Mouse (Mus musculus): ENCODE measurements around the gene Cdk6. TPM values are rescaled to one million over a fixed set of nuclear protein-coding genes. Genes with fewer than 3 reads are reported as not detected.

Gene Cdk6
- polyA plus RNA-seq, 1 experiment from 2014 or later = 18.3 TPM

DNA sequence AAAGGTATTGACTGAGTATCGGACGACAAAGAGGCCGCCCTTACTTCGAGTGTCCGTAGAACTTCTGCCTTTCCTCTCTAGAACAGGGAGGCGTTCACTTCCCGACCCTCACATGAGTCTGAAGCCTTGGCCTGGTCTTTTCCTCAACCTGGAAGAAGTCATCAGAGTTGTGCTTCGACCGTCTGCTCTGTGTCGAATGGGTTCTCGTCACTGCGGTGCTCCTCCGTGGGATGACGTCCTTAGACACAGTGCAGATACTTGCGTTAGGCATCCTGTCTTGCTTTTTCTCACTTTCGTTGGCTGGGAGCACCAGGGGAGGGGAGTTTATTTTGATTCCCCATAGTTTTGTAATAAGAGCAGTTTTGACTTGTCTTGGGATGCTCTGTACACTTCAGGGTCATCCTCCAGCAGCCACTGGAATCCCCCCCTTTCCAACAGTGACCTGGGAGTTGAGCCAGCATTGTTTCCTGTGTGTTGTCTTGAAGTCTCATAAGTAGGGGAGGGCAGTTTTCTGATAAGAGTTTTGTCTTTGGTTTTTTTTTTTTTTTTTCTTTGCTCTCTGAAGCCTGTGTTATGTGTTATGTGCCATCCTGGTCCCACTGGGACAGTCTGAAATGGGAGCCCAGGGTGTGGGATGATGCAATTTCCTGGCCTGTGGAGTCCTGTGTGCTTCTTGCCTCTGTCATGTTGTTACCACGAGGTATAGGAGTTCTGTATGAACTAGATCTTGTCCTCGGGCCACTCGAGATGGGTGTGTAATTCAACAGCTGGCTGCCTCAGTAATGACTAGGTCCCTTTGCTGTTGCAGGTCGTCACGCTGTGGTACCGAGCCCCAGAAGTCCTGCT, 131.2 kb downstream of the Cdk6 start:
- DNase-seq (ENCODE audit: low spot score) = no peak
- 90% methylated on average over 22 of the region's 22 CpGs for WGBS
- no peaks in the 10 kb centered on the region for H3K27me3 ChIP-seq (ENCODE audit: insufficient read depth, poor library complexity, severe bottlenecking)

DNA sequence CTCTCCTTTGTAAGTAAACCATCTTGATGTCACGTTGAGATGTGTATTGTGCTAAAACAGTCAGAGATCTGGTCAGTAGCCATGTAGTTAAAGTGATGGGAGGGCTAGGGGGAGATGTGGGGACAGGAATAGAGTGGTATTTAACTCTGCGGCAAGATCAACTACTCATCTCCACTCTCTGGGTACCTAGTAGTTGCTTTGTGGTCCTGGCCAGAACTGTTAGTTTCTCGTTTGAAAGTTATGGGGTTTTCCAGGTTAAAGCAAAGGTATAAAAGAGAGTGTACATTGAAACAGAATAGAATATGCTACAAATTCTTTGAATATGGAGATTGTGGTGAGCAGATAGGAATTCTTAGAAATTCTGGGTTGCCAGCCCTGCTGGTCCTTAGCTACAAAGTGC, 136.4 kb downstream of the Cdk6 start:
- DNase-seq (ENCODE audit: low spot score) = no peak
- no peaks in the 10 kb centered on the region for H3K27me3 ChIP-seq (ENCODE audit: insufficient read depth, poor library complexity, severe bottlenecking)
- no peaks in the 10 kb centered on the region for H3K4me1 ChIP-seq (replicated peaks)
- H3K4me3 ChIP-seq = no peak overlapping the region
- no peaks in the 10 kb centered on the region for H3K36me3 ChIP-seq
- no peak overlapping the region for H3K27ac ChIP-seq
- H3K9me3 ChIP-seq = no peaks in the 10 kb centered on the region
- WGBS = 87% methylated on average over 3 of the region's 3 CpGs

More for the DNA sequence above, 131.2 kb downstream of the Cdk6 start:
- Histone ChIP-seq H3K36me3 (no peaks in the 10 kb centered on the region), H3K27ac (no peak overlapping the region), H3K4me3 (no peak overlapping the region), H3K9me3 (no peaks in the 10 kb centered on the region), H3K4me1 (replicated peaks) (no peaks in the 10 kb centered on the region)

DNA sequence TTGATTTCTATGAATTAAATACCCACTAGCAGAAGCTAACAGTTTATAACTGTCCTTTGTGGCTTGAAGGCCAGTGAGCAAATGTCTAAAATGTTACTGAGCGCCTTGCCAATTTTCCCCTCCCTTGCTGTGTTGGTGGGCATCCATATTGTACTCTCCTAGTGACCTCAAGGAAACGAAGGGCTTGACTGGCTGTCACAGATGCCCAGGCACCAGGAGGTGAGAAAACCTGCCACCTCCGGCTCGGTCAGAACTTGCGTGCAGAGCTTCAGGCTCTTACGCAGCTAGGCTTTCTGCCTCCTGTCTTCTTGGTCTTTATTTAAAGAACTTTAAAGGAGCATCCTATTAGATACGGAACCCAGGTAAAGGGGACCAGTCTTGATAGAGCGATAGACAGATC, 136.9 kb downstream of the Cdk6 start:
- Histone ChIP-seq H3K27ac (no peak overlapping the region), H3K4me3 (no peak overlapping the region), H3K4me1 (replicated peaks) (no peaks in the 10 kb centered on the region), H3K9me3 (no peaks in the 10 kb centered on the region), H3K36me3 (no peaks in the 10 kb centered on the region), H3K27me3 (ENCODE audit: insufficient read depth, poor library complexity, severe bottlenecking) (no peaks in the 10 kb centered on the region)
- DNase-seq (ENCODE audit: low spot score) = no peak
- 94% methylated on average over 8 of the region's 8 CpGs for WGBS

DNA sequence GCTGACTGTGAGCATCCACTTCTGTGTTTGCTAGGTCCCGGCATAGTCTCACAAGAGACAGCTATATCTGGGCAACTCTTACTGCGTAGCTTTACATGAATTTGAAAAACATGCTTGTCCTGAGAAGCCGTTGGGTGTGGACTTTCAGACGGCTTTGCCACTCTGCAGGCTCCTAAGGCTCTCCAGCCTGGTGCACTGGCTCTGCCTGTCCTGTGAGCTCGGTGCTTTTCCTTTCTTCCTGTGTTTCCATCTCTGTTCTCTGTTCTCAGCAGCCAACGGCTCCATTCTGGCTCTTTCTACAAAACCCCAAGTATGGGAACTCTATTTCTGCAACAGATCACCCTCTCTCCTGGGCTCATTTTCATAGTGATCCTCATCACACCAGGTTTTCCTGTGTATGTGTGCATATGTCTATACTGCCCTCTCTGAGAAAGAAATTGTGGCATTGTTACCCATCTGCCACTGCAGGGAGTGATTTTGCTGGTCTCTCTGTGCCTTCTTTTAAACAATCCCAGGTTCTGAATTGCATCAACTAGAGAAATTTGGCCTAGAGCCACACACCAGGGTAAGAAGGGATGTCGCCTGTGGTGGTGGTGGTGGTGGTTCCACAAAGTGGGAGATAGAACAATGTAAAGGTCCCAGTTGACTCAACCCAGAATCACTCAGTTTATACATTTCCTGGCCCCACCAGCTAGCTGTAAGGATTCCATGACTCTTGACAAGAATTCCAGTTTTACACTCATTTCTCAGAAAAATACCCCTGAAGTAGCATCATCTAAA, 137.9 kb downstream of the Cdk6 start:
- Histone ChIP-seq H3K27me3 (ENCODE audit: insufficient read depth, poor library complexity, severe bottlenecking) (no peaks in the 10 kb centered on the region), H3K9me3 (no peaks in the 10 kb centered on the region), H3K4me1 (replicated peaks) (no peaks in the 10 kb centered on the region), H3K4me3 (no peak overlapping the region), H3K36me3 (no peaks in the 10 kb centered on the region), H3K27ac (no peak overlapping the region)
- no peak for DNase-seq (ENCODE audit: low spot score)
- 88% methylated on average over 7 of the region's 7 CpGs for WGBS

DNA sequence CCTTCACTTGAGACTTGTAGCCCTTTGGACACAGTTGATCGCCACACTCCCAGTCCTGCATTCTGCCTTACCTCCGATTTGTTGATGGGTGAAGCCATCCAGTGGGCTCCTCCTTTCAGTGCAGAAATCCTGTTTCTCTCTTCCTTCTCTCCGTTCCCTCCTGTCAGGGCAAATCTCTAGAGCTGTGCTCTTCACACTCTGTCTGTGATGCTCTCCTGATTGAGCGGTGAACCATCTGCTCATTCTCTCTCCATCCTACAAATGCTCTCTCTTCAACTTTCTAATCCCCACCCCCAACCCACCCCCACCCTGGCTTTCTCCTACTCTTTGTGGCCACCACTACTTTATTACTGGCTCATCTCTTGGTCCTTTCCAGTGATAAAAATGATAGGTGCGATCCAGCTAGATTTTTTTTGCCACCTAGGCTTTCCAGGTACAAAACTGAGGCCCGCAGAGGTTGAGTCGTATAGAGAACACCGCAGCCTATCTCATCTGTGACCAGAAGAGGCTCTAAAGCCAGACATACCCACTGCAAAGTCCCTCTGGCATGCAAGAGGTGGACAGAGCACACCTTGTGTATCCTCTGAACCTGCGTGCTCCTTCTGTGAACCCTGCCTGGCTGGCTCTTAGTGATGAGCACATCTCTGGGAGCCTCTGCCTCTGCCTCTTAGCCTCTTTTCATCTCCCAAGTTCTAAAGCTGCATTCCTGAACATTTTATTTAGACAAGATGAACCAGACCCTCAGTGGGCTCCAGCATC, 139.5 kb downstream of the Cdk6 start:
- no peak for DNase-seq (ENCODE audit: low spot score)
- no peaks in the 10 kb centered on the region; the same call in 1 of the 2 replicates for H3K36me3 ChIP-seq
- 94% methylated on average over 9 of the region's 9 CpGs for WGBS
- no peaks in the 10 kb centered on the region for H3K27me3 ChIP-seq (ENCODE audit: insufficient read depth, poor library complexity, severe bottlenecking)
- H3K27ac ChIP-seq = no peak overlapping the region
- H3K4me1 ChIP-seq (replicated peaks) = no peaks in the 10 kb centered on the region
- no peaks in the 10 kb centered on the region for H3K9me3 ChIP-seq
- no peak overlapping the region for H3K4me3 ChIP-seq

DNA sequence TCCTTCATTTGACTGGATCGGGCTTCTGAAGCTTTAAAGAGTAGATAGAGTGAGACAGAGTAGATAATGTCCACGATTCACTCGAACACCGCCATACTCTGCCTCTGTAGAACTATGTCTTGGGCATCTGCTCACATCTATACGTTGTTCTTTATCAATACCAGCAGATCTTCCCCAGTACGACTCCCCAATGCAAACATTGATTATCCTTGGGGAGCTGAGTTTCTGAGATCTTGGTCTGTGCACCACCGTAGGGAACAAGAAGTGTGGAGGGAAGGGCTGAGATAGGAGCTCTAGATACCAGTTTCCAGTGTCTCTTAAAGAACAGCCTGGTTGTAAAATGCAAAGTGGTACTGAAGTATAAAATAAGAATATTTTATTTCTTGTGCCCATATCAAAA, 141.2 kb downstream of the Cdk6 start:
- WGBS = 93% methylated on average over 7 of the region's 7 CpGs
- Histone ChIP-seq H3K36me3 (no peaks in the 10 kb centered on the region; the same call in 1 of the 2 replicates), H3K4me1 (replicated peaks) (no peaks in the 10 kb centered on the region), H3K27me3 (ENCODE audit: insufficient read depth, poor library complexity, severe bottlenecking) (no peaks in the 10 kb centered on the region), H3K4me3 (no peak overlapping the region), H3K27ac (no peak overlapping the region), H3K9me3 (no peaks in the 10 kb centered on the region)
- no peak for DNase-seq (ENCODE audit: low spot score)

DNA sequence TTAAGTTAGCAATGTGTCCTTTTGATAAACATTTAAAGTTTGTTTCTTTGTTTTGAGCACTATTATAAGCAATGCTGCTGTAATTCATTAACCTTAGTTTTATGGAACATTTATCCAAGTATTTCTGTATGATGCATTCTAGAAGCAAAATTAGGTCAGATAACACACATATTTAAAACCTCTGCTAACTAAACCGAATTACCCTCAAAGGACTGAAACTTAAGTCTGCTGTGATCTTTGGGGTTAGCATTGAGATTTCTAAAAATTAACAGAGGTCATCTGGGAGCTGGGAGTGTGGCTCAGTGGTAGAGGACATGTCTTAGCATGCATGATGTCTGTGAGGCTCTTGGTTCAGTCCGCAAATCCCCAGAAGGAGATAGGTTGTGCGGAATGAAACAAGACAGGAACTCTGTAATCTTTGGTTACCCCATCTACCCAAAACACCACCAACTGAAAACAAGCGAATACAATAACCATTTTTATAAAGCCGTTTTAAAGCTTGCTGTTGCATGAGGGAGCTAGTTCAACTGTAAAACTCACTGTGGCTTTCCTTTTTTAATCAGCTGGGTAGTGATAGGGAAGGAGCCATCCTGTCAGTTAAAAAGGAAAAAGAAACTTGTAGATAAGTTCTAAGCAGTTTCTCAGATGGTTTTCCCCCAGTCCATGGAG, 141.9 kb downstream of the Cdk6 start:
- H3K36me3 ChIP-seq = no peaks in the 10 kb centered on the region; the same call in 1 of the 2 replicates
- no peak for DNase-seq (ENCODE audit: low spot score)
- H3K9me3 ChIP-seq = no peaks in the 10 kb centered on the region
- 91% methylated on average over 5 of the region's 5 CpGs for WGBS
- H3K4me1 ChIP-seq (replicated peaks) = no peaks in the 10 kb centered on the region
- no peak overlapping the region for H3K4me3 ChIP-seq
- no peak overlapping the region for H3K27ac ChIP-seq
- no peaks in the 10 kb centered on the region for H3K27me3 ChIP-seq (ENCODE audit: insufficient read depth, poor library complexity, severe bottlenecking)

DNA sequence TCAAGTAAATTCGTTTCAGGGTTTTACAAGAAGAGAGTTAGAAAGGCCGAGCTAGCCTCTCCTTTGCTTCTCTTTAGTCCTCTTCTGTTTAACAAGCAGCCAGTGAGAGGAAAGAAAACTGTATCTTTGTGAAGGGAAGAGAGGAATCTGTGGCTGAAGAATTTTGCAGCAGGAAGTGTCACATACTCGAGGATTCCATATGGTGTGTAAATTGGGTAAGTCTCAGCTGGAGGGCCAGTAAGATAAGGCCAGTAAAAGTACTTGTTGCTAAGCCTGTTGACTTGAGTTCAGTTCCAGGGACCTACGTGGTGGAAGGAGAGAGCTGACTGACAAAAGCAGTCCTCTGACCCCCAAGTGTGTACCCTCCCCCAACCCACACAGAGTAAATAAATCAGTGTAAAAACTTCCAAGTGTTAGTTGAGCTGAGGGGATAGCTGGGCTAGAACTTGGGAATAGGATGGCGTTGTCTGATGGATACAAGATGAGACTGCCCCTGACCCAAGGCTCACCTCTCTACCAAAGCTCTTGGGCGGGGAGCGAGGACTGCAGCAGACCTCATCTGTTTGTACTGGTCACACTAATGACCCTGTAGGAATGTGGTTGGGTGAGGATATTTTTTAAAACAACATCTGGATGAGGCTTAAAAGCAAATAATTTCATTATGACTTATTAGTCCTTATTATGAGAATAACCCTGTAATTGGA, 145.4 kb downstream of the Cdk6 start:
- Histone ChIP-seq H3K36me3 (no peaks in the 10 kb centered on the region; the same call in 1 of the 2 replicates), H3K27ac (no peak overlapping the region), H3K27me3 (ENCODE audit: insufficient read depth, poor library complexity, severe bottlenecking) (no peaks in the 10 kb centered on the region), H3K4me1 (replicated peaks) (no peaks in the 10 kb centered on the region), H3K4me3 (no peak overlapping the region), H3K9me3 (no peaks in the 10 kb centered on the region)
- no peak for DNase-seq (ENCODE audit: low spot score)
- WGBS = 72% methylated on average over 7 of the region's 7 CpGs

DNA sequence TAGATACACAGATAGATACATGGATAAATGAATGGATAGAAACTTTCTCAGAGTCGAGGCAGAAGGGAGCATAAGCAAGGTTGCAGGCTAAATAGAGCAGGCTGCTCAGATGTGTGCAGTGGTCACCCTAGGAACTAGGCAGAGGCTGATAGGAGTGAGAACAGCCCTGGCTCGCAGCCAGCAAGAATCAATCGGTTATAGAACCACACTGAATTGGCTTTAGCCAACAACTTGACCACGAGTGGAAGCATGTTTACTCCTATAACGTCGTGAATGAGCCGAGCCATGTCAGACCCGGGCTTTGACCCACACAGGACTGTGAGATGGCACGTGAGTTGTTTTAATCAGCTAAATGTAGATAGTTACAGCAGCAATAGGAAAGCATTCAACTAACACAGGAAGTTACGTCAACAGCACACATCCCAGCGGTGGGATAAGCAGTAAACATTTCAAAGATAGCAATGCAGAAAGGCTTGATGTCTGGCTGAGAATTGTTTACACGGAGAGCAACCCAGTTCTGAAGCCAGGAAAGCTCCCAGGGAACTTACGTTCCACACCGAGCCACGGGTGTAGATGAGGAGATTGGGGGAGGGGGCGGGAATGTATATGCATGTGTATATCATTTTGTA, 147.0 kb downstream of the Cdk6 start:
- 90% methylated on average over 16 of the region's 16 CpGs for WGBS

DNA sequence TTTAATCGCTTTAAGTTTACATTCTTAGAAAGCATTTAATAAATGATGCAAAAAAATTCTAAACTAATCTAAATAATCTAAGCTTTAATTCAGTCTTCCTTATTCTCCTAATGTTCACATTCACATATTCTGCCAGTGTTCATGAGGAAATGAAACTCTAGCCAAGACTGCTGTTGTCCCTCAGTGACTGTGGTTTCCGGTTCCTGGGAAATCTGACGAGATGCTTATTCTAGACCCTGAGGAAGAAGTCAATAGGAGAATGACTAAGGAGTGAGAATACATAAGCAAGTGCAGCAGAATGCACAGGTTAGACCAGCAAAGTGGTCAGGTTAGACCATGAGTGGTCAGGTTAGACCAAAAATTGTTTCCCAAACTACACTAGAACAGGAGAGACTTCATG, 149.1 kb downstream of the Cdk6 start:
- WGBS = 96% methylated on average over 3 of the region's 3 CpGs

More for the DNA sequence above, 147.0 kb downstream of the Cdk6 start:
- no peaks in the 10 kb centered on the region for H3K27me3 ChIP-seq (ENCODE audit: insufficient read depth, poor library complexity, severe bottlenecking)
- H3K27ac ChIP-seq = no peak overlapping the region
- no peak for DNase-seq (ENCODE audit: low spot score)
- H3K9me3 ChIP-seq = no peaks in the 10 kb centered on the region
- no peak overlapping the region for H3K4me3 ChIP-seq
- no peaks in the 10 kb centered on the region for H3K4me1 ChIP-seq (replicated peaks)
- no peaks in the 10 kb centered on the region; the same call in 1 of the 2 replicates for H3K36me3 ChIP-seq

DNA sequence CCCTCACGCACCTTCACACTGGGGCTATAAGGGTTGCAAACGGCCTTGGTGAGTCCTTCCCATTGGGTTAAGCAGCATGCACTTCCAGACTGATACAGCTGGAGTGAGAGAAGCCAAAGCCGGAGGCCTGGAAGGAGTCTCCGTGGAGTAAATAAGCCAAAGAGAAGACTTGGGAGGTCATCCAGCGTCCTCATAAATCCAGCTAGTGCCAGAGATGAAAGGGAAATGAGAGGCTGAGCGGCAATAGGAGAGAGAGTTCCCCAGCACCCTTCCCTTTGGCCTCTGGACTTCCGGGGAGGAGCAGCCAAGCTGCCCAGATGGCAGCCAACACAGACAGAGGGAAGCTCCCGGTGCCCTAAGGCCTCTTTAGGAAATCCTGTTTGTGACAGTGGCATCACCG, 149.8 kb downstream of the Cdk6 start:
- Histone ChIP-seq H3K36me3 (no peaks in the 10 kb centered on the region), H3K27ac (no peak overlapping the region), H3K9me3 (no peaks in the 10 kb centered on the region), H3K4me3 (no peak overlapping the region), H3K27me3 (ENCODE audit: insufficient read depth, poor library complexity, severe bottlenecking) (no peaks in the 10 kb centered on the region), H3K4me1 (replicated peaks) (no peaks in the 10 kb centered on the region)
- DNase-seq (ENCODE audit: low spot score) = no peak
- 80% methylated on average over 9 of the region's 9 CpGs for WGBS

More for the DNA sequence above, 149.1 kb downstream of the Cdk6 start:
- Histone ChIP-seq H3K9me3 (no peaks in the 10 kb centered on the region), H3K27me3 (ENCODE audit: insufficient read depth, poor library complexity, severe bottlenecking) (no peaks in the 10 kb centered on the region), H3K36me3 (no peaks in the 10 kb centered on the region; the same call in 1 of the 2 replicates), H3K27ac (no peak overlapping the region), H3K4me3 (no peak overlapping the region), H3K4me1 (replicated peaks) (no peaks in the 10 kb centered on the region)
- no peak for DNase-seq (ENCODE audit: low spot score)

All from hindbrain, embryonic 10.5 days (tissue).